Mouse (Mus musculus) ovary, postnatal 36 days (tissue): ENCODE results near the gene Gpr137c.

Source experiments
- DNase-seq: peaks from one replicate; pipeline ENCODE4 v3.0.0; 2022; ENCODE audit warnings: low spot score, mixed read lengths

Gene Gpr137c

GRCm38 (mm10) chr14:45219281-45220089, at the start of gene Gpr137c:
Gene Gpr137c (plus strand): TSS chr14:45219717.
- peak; percentile 96 for DNase-seq

DNA sequence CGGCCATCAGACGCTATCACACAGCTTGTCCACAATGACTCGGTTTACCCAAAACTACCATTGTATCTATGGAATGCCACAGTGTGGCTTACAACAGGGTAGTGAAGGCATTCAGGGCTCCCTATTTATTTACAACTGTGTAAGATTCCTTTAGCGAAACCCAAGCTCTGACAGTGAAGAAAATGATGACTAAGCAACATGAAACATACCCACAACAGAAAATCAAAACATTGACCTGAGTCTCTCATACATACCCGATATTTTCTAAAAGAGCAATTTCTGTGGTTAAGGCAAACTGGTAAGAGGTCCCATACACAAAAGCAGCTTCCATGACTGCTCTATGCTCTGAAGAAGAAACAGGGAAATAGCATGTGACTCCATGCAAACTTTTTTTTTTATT, 47.3 kb upstream of the Gpr137c start:
- DNase-seq, result no peak

DNA sequence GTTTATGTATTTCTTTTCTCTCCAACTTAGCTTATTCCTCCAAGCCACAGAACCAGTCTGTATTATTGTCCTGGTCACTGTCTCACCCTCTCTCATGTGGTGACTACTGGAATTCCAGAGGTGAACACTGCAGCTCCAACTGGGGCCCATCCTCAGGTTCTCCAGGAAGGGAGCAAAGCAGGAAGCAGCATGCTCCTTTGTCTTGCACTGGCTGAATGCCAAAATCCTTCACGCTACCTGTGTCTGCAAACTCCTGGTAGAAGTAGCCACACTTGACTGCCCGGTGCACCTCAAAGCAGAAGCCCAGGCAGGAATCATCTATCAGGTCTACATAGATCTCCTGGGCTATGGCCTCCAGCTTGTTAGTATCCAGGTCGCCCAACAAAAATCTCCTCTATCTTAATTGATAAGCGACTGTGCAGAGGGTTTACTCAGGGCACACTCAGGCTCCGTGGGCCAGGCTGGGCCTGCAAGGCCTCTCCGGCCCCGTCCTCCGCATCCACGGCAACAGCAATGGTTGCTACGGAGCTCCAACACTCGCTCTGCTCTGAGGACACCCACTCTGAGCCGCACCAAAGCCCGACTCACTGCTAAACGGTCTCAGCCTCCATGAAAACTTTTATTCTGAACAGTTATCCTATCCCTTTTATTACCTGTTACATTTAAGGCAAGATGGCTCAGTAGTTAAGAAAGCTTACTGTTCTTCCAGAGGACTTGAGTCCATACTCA, 44.3 kb upstream of the Gpr137c start:
- no peak for DNase-seq

GRCm38 (mm10) chr14:45179186-45179585, 40.3 kb upstream of the Gpr137c start:
- no peak for DNase-seq

GRCm38 (mm10) chr14:45179606-45180005, 39.9 kb upstream of the Gpr137c start:
- no peak for DNase-seq

DNA sequence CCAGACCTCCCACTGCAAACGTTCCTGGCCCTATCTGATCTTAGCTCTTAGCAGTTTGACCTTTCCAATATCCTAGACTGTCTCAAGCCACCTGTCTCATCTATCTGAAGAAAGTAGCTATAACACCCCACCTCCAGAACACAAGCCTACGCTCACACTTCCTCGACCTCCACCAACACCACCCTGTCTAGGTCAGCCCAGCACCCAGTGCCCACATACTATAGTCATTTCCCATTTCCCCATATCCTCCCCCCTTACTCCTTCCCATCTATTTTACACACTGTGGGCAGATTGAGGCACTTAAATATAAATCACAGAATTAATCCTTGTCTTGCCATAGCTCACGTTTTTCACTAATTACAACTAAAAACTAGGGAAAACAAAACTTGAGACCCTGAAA, 37.9 kb upstream of the Gpr137c start:
- DNase-seq, result no peak

GRCm38 (mm10) chr14:45190999-45191398, 28.5 kb upstream of the Gpr137c start:
- DNase-seq, result no peak

GRCm38 (mm10) chr14:45200607-45201006, 18.9 kb upstream of the Gpr137c start:
- no peak for DNase-seq

- DNase-seq, result no peak
Measured at GRCm38 (mm10) chr14:45210683-45211082, 8.8 kb upstream of the Gpr137c start.

DNA sequence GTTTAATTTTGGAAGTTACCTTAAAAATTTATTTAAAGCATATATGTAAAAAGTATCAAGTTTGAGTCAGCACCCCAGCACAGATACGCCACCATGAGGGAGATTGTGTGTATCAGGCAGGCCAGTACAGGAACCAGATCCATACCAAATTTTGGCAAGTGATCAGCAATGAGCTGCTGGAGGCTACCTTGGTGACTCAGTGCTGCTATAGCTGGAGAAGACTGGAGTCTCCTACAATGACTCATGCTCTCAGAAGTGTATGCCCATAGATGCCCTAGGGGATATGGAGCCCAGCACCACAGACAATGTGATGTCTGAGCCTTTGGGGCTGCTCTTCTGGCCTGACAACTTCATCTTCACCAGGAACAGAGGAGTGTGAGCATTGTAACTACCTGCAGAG, 8.1 kb upstream of the Gpr137c start:
- DNase-seq, result no peak

DNA sequence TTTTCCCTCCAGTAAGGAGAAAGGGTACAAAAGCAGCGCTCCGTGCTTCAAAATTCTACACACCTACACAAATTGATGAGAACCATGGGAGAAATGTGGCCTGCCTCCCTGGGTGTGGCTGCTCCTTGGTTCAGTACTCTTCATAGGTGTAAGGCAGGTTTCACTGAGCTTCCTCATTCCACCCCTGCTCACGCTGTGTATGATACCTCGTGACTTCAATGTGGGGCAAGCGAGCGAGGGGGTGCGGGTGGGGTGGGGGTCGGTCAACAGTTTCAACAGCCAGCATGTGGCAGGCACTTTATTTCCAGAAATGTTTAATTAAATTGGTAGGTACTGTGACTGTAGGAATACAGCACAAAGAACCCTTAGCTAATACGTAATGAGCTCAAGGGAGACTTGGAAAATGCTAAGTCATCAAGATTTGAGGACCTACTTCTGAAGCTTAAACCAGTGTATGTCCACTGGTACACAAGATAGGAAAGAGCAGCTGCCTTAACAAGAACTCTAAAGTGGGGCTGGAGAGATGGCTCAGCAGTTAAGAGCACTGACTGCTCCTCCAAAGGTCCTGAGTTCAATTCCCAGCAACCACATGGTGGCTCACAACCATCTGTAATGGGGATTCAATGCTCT, 2.7 kb upstream of the Gpr137c start:
- DNase-seq, result no peak

DNA sequence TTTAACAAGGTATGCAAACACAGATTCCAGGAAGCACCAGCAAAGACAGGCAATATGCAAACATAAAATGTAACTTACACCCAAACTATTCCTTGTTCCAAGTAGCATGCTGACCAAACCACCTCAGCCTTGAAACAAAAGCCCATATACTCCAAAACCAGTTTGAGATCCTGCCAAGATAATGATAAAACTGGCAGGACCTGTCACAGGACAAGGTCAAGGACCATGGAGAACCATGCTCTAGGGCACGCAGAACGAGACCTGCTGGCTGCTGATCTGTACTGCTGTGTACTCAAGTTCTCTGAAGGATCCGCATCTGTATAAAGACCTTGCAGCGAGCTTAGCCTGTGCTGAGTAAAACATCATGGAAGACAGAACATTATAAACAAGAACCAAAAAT, 1.8 kb upstream of the Gpr137c start:
- no peak for DNase-seq

DNA sequence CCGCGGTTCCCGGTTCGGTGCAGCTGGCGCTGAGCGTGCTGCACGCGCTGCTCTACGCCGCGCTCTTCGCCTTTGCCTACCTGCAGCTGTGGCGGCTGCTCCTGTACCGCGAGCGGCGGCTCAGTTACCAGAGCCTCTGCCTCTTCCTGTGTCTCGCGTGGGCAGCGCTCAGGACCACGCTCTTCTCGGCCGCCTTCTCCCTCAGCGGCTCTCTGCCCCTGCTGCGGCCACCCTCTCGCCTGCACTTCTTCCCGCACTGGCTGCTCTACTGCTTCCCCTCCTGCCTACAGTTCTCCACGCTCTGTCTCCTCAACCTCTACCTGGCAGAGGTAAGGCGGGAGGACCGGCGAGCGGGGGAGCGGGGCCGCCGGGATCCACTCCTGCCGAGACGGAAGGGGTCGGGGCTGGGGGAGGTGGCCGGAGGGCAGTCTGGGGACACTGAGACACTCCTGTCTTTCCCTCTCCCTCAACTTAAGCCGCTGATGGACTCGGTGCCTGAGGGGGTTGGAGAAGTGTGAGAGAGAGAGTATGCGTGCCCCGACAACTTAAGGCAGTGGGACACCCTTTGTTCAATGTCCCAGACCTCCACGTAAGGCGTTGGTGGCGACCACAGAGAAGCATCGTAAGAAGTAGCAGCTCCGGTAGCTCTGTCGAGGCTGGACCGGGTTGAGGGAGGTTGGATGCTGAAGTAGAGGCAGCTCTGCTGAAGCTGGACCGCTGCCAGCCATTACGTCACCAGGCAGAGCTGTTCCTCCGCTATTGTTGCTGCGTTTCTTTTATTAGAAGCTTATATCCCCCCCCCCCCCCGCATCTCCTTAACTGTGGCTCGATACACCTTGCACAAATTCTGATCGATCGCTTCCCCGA, 806 bp downstream of the Gpr137c start, which contains the start of gene Txndc16:
TSS of gene Txndc16 (minus strand) at position 239 of the 867 bp plus-strand sequence.
- peak; percentile 72 for DNase-seq

DNA sequence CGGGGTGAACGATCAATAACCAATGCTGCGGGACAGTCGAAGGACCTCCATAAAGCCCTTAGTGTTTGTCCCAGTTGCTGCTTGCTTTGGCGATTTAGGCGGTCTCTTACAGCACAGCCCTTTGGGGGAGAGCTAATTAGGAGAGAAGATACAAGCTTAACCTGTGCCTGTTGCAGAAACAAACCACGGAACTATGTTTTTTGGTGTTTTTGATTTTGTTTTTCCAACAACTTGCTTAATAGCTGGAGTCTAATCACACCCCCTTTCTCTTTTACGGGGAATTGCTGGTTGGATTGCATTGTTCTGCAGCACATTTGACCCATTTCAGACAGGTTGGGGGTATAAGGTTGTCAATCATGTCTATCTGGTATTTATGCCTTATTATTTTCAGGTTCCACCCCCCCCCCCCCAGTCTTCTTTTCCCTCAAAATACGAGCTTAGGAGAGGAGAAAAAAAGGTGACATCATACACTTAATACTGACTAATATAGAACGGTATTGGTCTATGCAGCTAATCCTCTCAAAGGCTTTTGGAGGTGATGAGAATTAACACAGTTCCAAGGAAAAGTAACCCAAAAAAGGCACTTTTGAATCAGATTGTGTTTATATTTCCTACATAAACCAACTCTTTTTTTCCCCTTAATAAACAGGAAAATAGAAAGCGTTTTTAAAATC, 1.6 kb downstream of the Gpr137c start:
- DNase-seq, result no peak

- DNase-seq, result no peak
Measured at GRCm38 (mm10) chr14:45239042-45239441, 19.5 kb downstream of the Gpr137c start.

DNA sequence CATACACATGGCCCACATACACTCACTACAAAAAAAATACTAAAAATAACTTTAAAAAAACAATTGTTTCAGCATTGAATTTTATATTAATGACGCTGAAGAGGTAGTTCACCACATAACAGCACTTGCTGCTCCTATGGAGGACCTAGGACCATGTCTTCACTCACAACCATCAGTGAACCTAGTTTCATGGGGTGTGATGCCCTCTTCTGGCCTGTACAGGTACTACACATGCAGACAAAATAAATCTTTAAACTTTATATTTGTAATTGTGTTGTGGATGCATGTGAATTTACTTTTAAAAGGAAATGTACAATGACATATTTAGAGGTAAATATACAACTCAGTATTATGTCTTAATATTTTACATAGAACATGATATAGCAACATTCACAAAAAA, 22.1 kb downstream of the Gpr137c start:
- DNase-seq, result no peak

- no peak for DNase-seq
Measured at GRCm38 (mm10) chr14:45251548-45252076, 32.1 kb downstream of the Gpr137c start.

- no peak for DNase-seq
Measured at GRCm38 (mm10) chr14:45263831-45264592, 44.5 kb downstream of the Gpr137c start.

- no peak for DNase-seq
Measured at GRCm38 (mm10) chr14:45275816-45276215, 56.3 kb downstream of the Gpr137c start.

- no peak for DNase-seq
Measured at GRCm38 (mm10) chr14:45282066-45282465, 62.5 kb downstream of the Gpr137c start.
